Mouse (Mus musculus) frontal cortex, postnatal 14 days (tissue): ENCODE results near the gene Olfr1282.
"Not testable (repeated sequence)": the region's sequence is repeated elsewhere in the genome, so short reads cannot be mapped to it uniquely, and the experiment has no call there.

Experiments used
- DNase-seq, 2 experiments: peaks; one replicate each; pipeline ENCODE4 v3.0.0; 2022; ENCODE audit warnings: low spot score in 2 of 2

Olfr1282 gene

GRCm38 (mm10) chr2:111335976-111336375 is at the start of gene Olfr1282:
Gene Olfr1282 (minus strand): TSS chr2:111336076.
- no peak for DNase-seq

GRCm38 (mm10) chr2:111375222-111375621 is 39.3 kb upstream of the Olfr1282 start, which contains the start of gene Olfr1284:
Gene Olfr1284 (plus strand): TSS chr2:111375522.
- no peak for DNase-seq

GRCm38 (mm10) chr2:111366490-111366889 is 30.6 kb upstream of the Olfr1282 start, which contains the start of gene Olfr1283:
Gene Olfr1283 (plus strand): TSS chr2:111366790.
- no peak for DNase-seq

- not testable (repeated sequence) for DNase-seq
These were observed 2.2 kb downstream of the Olfr1282 start for GRCm38 (mm10) chr2:111333721-111334120.

GRCm38 (mm10) chr2:111326220-111326619 is 9.7 kb downstream of the Olfr1282 start, which contains the start of gene Olfr1281:
Gene Olfr1281 (plus strand): TSS chr2:111326520.
- DNase-seq: no peak

GRCm38 (mm10) chr2:111313717-111314116 is 22.2 kb downstream of the Olfr1282 start, which contains the start of gene Olfr1280:
Gene Olfr1280 (plus strand): TSS chr2:111314017.
- DNase-seq: no peak

GRCm38 (mm10) chr2:111300374-111300773 is 35.5 kb downstream of the Olfr1282 start, which contains the start of gene Olfr1279:
Gene Olfr1279 (plus strand): TSS chr2:111300635.
- DNase-seq: no peak

- DNase-seq: no peak
These were observed 37.3 kb downstream of the Olfr1282 start for GRCm38 (mm10) chr2:111298541-111298940.

GRCm38 (mm10) chr2:111289836-111290235 is 46.0 kb downstream of the Olfr1282 start, which contains the start of gene Olfr1278:
Gene Olfr1278 (plus strand): TSS chr2:111290136.
- no peak for DNase-seq
